Mouse (Mus musculus) ES-E14 (cell line): ENCODE results near the gene Gjd2.

Experiments used
- CHD2 ChIP-seq: IDR thresholded peaks from 2 replicates; pipeline ENCODE4 v1.6.1; 2014; ENCODE audit warnings: mild to moderate bottlenecking, low read depth, low read length, inconsistent platforms
- HCFC1 ChIP-seq: IDR thresholded peaks from 2 replicates; pipeline ENCODE4 v1.6.1; 2012; ENCODE audit warnings: low read length, inconsistent platforms, borderline replicate concordance; ENCODE audit not compliant: insufficient read depth
- ZNF384 ChIP-seq: IDR thresholded peaks from 2 replicates; pipeline ENCODE4 v1.6.1; 2012; ENCODE audit warnings: low read depth, low read length, inconsistent platforms

- TF ChIP-seq HCFC1 (no peak), CHD2 (no peak), ZNF384 (no peak)
Measured at GRCm38 (mm10) chr2:114060071-114060591, 46.7 kb upstream of the Gjd2 start.
